Mouse (Mus musculus) G1E (cell line): ENCODE measurements around the gene Bola1. TPM values are rescaled to one million over a fixed set of nuclear protein-coding genes. Genes with fewer than 3 reads are reported as not detected.

ENCODE experiments used
- ATAC-seq: 2 replicates; pipeline ENCODE4 v1.8.0; 2016; ENCODE audit warnings: mild to moderate bottlenecking; ENCODE audit not compliant: insufficient number of reproducible peaks, poor library complexity, low FRiP score, severe bottlenecking; ENCODE audit errors: extremely low read depth
- DNase-seq: peaks from one replicate; pipeline ENCODE4 v3.0.0; 2012; ENCODE audit warnings: low spot score
- H3K27me3 ChIP-seq: 2 replicates; pipeline ENCODE4 v1.6.1; 2012; ENCODE audit warnings: mild to moderate bottlenecking, low read length, inconsistent platforms; ENCODE audit not compliant: insufficient read depth
- H3K36me3 ChIP-seq: replicated peaks from 2 replicates; pipeline ENCODE3; 2012; ENCODE audit warnings: mild to moderate bottlenecking, inconsistent platforms
- H3K4me1 ChIP-seq: 2 replicates; pipeline ENCODE4 v1.6.1; 2012; ENCODE audit warnings: low read depth, low read length, inconsistent platforms, mixed read lengths; ENCODE audit not compliant: insufficient read depth
- H3K4me3 ChIP-seq: 2 replicates; pipeline ENCODE4 v1.5.1; 2012; ENCODE audit warnings: low read depth, mild to moderate bottlenecking, inconsistent platforms, low read length, moderate library complexity, mixed read lengths
- H3K9me3 ChIP-seq: replicated peaks from 2 replicates; pipeline ENCODE4 v1.6.1; 2012; ENCODE audit warnings: inconsistent platforms
- CTCF ChIP-seq: IDR thresholded peaks from 2 replicates; pipeline ENCODE4 v1.5.1; 2012; ENCODE audit warnings: low read depth, low read length, inconsistent platforms, mixed read lengths
- GATA1 ChIP-seq: IDR thresholded peaks from 2 replicates; pipeline ENCODE4 v1.6.1; 2012; ENCODE audit warnings: borderline replicate concordance, low read length, inconsistent platforms, mixed read lengths
- GATA2 ChIP-seq: IDR thresholded peaks from 2 replicates; pipeline ENCODE4 v1.6.1; 2012; ENCODE audit warnings: low read depth, low read length, inconsistent platforms, borderline replicate concordance
- POLR2AphosphoS5 ChIP-seq: IDR thresholded peaks from 2 replicates; pipeline ENCODE4 v1.6.1; 2012; ENCODE audit warnings: low read depth, low read length, inconsistent platforms; ENCODE audit not compliant: insufficient replicate concordance
- TAL1 ChIP-seq: conservative IDR thresholded peaks from 2 replicates; pipeline ENCODE4 v1.6.1; 2012; ENCODE audit warnings: low read depth, low read length, inconsistent platforms, mixed read lengths
- polyA plus RNA-seq: library from polyadenylated mRNA; stranded (reverse); fragments of >175 nt; gene quantifications from 2 replicates; pipeline ENCODE4 v1.2.3, GENCODE M21; 2012
- total RNA-seq, 2 experiments: library from RNA; stranded (forward) in 1 of 2; stranded (reverse) in 1 of 2; fragments of 200-1000 nt in 1 of 2; fragments of >200 nt in 1 of 2; fragmentation: Nextera tagmentation in 1 of 2; gene quantifications; 2 replicates each; pipeline ENCODE4 v1.2.3; 2014 to 2017

Gene Bola1
- total and polyA plus RNA-seq, 3 experiments = 19.6 to 115 (median 48.2) TPM

GRCm38 (mm10) chr3:96231758-96232120 is 12.2 kb upstream of the Bola1 start:
- TF ChIP-seq TAL1 = no peak
- no peak for TF ChIP-seq POLR2AphosphoS5
- TF ChIP-seq GATA2 = no peak
- TF ChIP-seq CTCF = no peak
- TF ChIP-seq GATA1 = no peak
- H3K4me3 ChIP-seq = no peak overlapping the region
- no peaks in the 10 kb centered on the region for H3K9me3 ChIP-seq
- H3K36me3 ChIP-seq = no peaks in the 10 kb centered on the region
- DNase-seq = no peak
- H3K27me3 ChIP-seq = no peaks in the 10 kb centered on the region
- H3K4me1 ChIP-seq = peaks cover 23% of the 10 kb centered on the region
- no peak for ATAC-seq

GRCm38 (mm10) chr3:96230910-96231757 is 11.6 kb upstream of the Bola1 start:
- Histone ChIP-seq H3K27me3 (no peaks in the 10 kb centered on the region), H3K9me3 (no peaks in the 10 kb centered on the region), H3K4me3 (no peak overlapping the region), H3K36me3 (no peaks in the 10 kb centered on the region), H3K4me1 (peaks cover 24% of the 10 kb centered on the region)
- ATAC-seq (no peak), DNase-seq (no peak)
- TF ChIP-seq GATA2 (no peak), TAL1 (no peak), POLR2AphosphoS5 (no peak), GATA1 (no peak), CTCF (no peak)

- ATAC-seq (no peak), DNase-seq (no peak)
- Histone ChIP-seq H3K4me1 (peaks cover 27% of the 10 kb centered on the region), H3K4me3 (no peak overlapping the region), H3K36me3 (no peaks in the 10 kb centered on the region), H3K27me3 (no peaks in the 10 kb centered on the region), H3K9me3 (no peaks in the 10 kb centered on the region)
- no peak for TF ChIP-seq GATA1
- TF ChIP-seq TAL1 = no peak
- no peak for TF ChIP-seq POLR2AphosphoS5
- no peak for TF ChIP-seq GATA2
- no peak for TF ChIP-seq CTCF
These were observed 10.9 kb upstream of the Bola1 start for GRCm38 (mm10) chr3:96230404-96230803.

GRCm38 (mm10) chr3:96228828-96229227 is 9.3 kb upstream of the Bola1 start:
- Histone ChIP-seq H3K27me3 (no peaks in the 10 kb centered on the region), H3K4me1 (peaks cover 32% of the 10 kb centered on the region)
- ATAC-seq = no peak

GRCm38 (mm10) chr3:96226695-96227648 is 7.5 kb upstream of the Bola1 start:
- Histone ChIP-seq H3K27me3 (no peaks in the 10 kb centered on the region), H3K9me3 (peaks cover 6% of the 10 kb centered on the region), H3K4me1 (peaks cover 32% of the 10 kb centered on the region), H3K4me3 (no peak overlapping the region), H3K36me3 (no peaks in the 10 kb centered on the region)
- TF ChIP-seq GATA2 (no peak), POLR2AphosphoS5 (no peak), GATA1 (no peak), CTCF (no peak), TAL1 (no peak)
- DNase-seq = no peak
- no peak for ATAC-seq

More at GRCm38 (mm10) chr3:96228828-96229227, 9.3 kb upstream of the Bola1 start:
- TF ChIP-seq POLR2AphosphoS5 (no peak), CTCF (no peak), GATA1 (no peak), TAL1 (no peak), GATA2 (no peak)
- Histone ChIP-seq H3K36me3 (no peaks in the 10 kb centered on the region), H3K9me3 (no peaks in the 10 kb centered on the region), H3K4me3 (no peak overlapping the region)
- no peak for DNase-seq

DNA sequence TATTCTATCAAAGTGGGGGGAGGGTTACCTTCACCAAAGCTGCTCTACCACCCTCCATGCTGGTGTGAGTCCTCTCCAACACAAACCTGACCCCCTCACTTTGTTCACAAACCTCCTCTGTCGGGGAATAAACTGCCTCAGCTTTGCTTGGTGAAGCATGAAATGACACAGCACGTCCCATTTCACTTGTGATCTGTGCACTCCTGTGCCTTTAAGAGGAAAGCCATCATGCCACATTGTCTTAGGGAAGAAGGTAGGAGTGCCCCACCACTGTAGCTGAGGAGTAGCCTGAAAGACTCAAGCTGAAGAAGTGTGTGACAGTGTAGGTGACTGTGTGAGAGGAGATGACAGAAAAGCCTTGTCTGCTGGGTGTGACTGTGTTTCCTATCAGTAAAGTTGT is 5.9 kb upstream of the Bola1 start:
- peaks cover 31% of the 10 kb centered on the region for H3K4me1 ChIP-seq
- TF ChIP-seq TAL1 = no peak
- TF ChIP-seq POLR2AphosphoS5 = no peak
- TF ChIP-seq CTCF = no peak
- TF ChIP-seq GATA2 = no peak
- no peak for TF ChIP-seq GATA1
- peaks cover 3% of the 10 kb centered on the region for H3K36me3 ChIP-seq
- peaks cover 16% of the 10 kb centered on the region for H3K9me3 ChIP-seq
- ATAC-seq = no peak
- no peak for DNase-seq
- no peaks in the 10 kb centered on the region for H3K27me3 ChIP-seq
- H3K4me3 ChIP-seq = no peak overlapping the region; the same call in 1 of the 2 replicates
